Mouse (Mus musculus) stomach, postnatal 0 days (tissue): Measurements from ENCODE around the gene Cep44. TPM values are rescaled to one million over a fixed set of nuclear protein-coding genes. Genes with fewer than 3 reads are reported as not detected.

Experiments
- ATAC-seq: fragments of 200-750 bp; cut with Nextera tagmentation; 2 replicates; pipeline ENCODE4 v1.8.0; 2017; ENCODE audit not compliant: low FRiP score, low TSS enrichment
- DNase-seq: peaks from one replicate; pipeline ENCODE4 v3.0.0-alpha.2; 2016; ENCODE audit warnings: low spot score
- H3K27ac ChIP-seq: fragments of 300-500 bp; sonication (generic); replicated peaks from 2 replicates; pipeline ENCODE4 v1.5.1; 2014; ENCODE audit warnings: mild to moderate bottlenecking, control low read depth
- H3K27me3 ChIP-seq: fragments of 300-500 bp; sonication (generic); 2 replicates; pipeline ENCODE4 v1.6.1; 2014; ENCODE audit warnings: low read length; ENCODE audit not compliant: control insufficient read depth, insufficient read depth
- H3K36me3 ChIP-seq: fragments of 300-500 bp; sonication (generic); 2 replicates; pipeline ENCODE4 v1.6.1; 2014; ENCODE audit warnings: low read length, mixed read lengths; ENCODE audit not compliant: control insufficient read depth, insufficient read depth
- H3K4me1 ChIP-seq: fragments of 300-500 bp; sonication (generic); replicated peaks from 2 replicates; pipeline ENCODE4 v1.6.1; 2014; ENCODE audit warnings: antibody characterized with exemption; ENCODE audit not compliant: control insufficient read depth, insufficient read depth
- H3K4me2 ChIP-seq: fragments of 300-500 bp; sonication (generic); replicated peaks from 2 replicates; pipeline ENCODE4 v1.6.1; 2014; ENCODE audit warnings: low read depth, mild to moderate bottlenecking, control low read depth, moderate library complexity
- H3K4me3 ChIP-seq: fragments of 300-500 bp; sonication (generic); 2 replicates; pipeline ENCODE4 v1.5.1; 2014; ENCODE audit warnings: low read depth, low read length, control low read depth
- H3K9ac ChIP-seq: fragments of 300-500 bp; sonication (generic); 2 replicates; pipeline ENCODE4 v1.6.1; 2014; ENCODE audit warnings: mild to moderate bottlenecking, low read length, control low read depth, mixed read lengths
- H3K9me3 ChIP-seq: fragments of 300-500 bp; sonication (generic); 2 replicates; pipeline ENCODE4 v1.6.1; 2016; ENCODE audit warnings: low read length; ENCODE audit not compliant: control insufficient read depth
- CTCF ChIP-seq: IDR thresholded peaks from 2 replicates; pipeline ENCODE4 v1.5.1; 2016; ENCODE audit warnings: antibody characterized with exemption, low read depth, mild to moderate bottlenecking, moderate library complexity
- EP300 ChIP-seq: optimal IDR thresholded peaks from 2 replicates; pipeline ENCODE3; 2016; ENCODE audit warnings: antibody characterized with exemption
- WGBS: fragments of 180-500 bp; shearing (Covaris S2); extraction: QIAGEN DNeasy Blood & Tissue Kit; methylation state at CpG from one replicate; pipeline ENCODE4 v1.1.7; 2014; 5-methylcytosine and 5-hydroxymethylcytosine counted together
- polyA plus RNA-seq: library from polyadenylated mRNA; unstranded; fragments of >200 nt; fragmentation: Nextera tagmentation; extraction: Ambion mirVana; gene quantifications from 2 replicates; pipeline ENCODE4 v1.2.1, GENCODE M21; 2015

The Cep44 gene
- polyA plus RNA-seq, 1 experiment from 2014 or later: 19.1 TPM

DNA sequence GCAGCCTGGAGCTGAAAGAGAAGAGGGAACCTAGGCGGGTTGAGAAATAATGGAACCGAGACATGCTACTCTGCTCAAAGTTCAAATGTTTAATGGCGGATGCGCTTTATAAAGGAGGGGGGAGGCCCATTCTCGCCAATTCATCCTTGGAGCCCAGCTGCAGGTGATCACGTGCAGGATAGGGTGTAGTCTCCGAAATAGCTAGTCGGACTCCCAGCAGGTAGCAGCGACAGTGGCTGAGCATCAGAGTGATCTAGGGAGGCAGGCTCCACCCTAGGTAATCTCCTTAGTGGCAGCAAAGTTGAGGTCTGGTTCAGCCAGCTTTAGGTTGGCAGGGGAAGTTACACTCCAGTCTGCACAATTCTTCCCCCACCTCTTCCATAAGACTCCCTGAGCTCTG is 16.0 kb upstream of the Cep44 start:
- TF ChIP-seq EP300: no peak
- TF ChIP-seq CTCF: no peak
- Histone ChIP-seq H3K4me3 (no peak overlapping the region), H3K9me3 (no peaks in the 10 kb centered on the region), H3K36me3 (0 out of 2 replicates have a peak, but pooled peaks cover 2% of the 10 kb centered on the region), H3K27ac (no peak overlapping the region), H3K9ac (no peak overlapping the region), H3K4me2 (no peak overlapping the region), H3K4me1 (no peaks in the 10 kb centered on the region), H3K27me3 (no peaks in the 10 kb centered on the region)
- ATAC-seq: no peak
- WGBS: 96% methylated on average over 9 of the region's 9 CpGs
- DNase-seq: no peak

DNA sequence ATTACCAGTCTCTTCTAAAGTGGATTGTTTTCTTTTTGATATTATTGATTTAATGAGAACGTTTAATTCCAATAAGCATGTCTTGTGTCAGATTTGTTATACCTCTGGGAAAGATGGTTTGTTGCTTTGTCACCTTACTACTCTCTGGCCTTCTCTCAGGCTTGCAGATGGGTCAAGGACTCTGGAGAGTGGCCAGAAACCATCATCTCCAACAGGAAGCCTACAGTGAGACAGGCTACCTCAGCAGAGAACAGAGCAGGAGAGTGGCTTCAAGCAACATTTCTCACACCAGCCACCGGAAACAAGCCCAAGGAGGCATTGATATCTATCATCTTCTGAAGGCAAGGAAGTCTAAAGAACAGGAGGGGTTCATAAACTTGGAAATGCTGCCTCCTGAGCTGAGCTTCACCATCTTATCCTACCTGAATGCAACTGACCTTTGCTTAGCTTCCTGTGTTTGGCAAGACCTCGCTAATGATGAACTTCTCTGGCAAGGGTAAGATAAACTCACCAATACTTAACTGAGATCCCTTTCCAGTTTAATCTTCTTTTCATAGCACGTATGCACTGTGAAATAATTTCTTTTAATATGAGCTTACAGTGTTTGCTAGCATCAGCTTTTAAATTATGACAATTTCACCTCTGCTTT is 13.7 kb upstream of the Cep44 start:
- H3K9ac ChIP-seq: no peak overlapping the region
- ATAC-seq: no peak
- no peaks in the 10 kb centered on the region for H3K9me3 ChIP-seq
- H3K4me1 ChIP-seq: no peaks in the 10 kb centered on the region
- no peak for DNase-seq
- TF ChIP-seq EP300: no peak
- TF ChIP-seq CTCF: no peak
- WGBS: 53% methylated on average over 4 of the region's 4 CpGs
- no peak overlapping the region for H3K27ac ChIP-seq
- no peak overlapping the region for H3K4me2 ChIP-seq
- H3K27me3 ChIP-seq: no peaks in the 10 kb centered on the region
- H3K36me3 ChIP-seq: 0 out of 2 replicates have a peak, but pooled peaks cover 2% of the 10 kb centered on the region
- no peak overlapping the region for H3K4me3 ChIP-seq

GRCm38 (mm10) chr8:56552551-56553103 is 1.8 kb upstream of the Cep44 start:
- TF ChIP-seq CTCF (no peak), EP300 (no peak)
- ATAC-seq: no peak
- Histone ChIP-seq H3K36me3 (no peaks in the 10 kb centered on the region), H3K27me3 (no peaks in the 10 kb centered on the region), H3K4me1 (no peaks in the 10 kb centered on the region), H3K4me3 (no peak overlapping the region), H3K9ac (no peak overlapping the region), H3K4me2 (0 out of 2 replicates have a peak overlapping the region, but pooled peaks have one; percentile 2), H3K27ac (no peak overlapping the region), H3K9me3 (no peaks in the 10 kb centered on the region)
- WGBS: 58% methylated on average over 5 of the region's 5 CpGs
- no peak for DNase-seq

DNA sequence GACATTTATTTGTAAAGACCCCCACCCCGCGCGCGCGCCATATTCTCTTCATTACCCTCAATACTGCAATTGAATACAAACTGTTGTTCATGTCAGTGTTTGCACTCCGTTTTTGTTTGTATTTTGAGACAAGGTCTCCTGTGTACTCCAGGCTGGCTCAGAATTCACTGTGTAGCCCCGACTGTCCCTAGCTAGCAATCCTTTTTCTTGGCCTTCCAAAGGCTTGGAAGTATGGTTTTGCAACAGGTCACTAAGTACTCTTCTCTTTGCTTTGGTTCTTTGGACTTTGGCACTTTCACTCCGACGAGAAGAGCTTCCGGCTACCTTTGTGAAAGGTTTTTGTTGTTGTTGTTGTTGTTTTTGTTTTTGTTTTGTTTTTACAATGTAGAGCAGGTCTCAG is 1.2 kb upstream of the Cep44 start:
- ATAC-seq (no peak), DNase-seq (no peak)
- Histone ChIP-seq H3K4me3 (peak overlapping the region; percentile 96), H3K4me1 (no peaks in the 10 kb centered on the region), H3K4me2 (peak overlapping the region; percentile 53), H3K27ac (no peak overlapping the region), H3K9ac (0 out of 2 replicates have a peak overlapping the region, but pooled peaks have one; percentile 52), H3K9me3 (no peaks in the 10 kb centered on the region), H3K36me3 (no peaks in the 10 kb centered on the region), H3K27me3 (no peaks in the 10 kb centered on the region)
- TF ChIP-seq EP300: no peak
- TF ChIP-seq CTCF: no peak
- 20% methylated on average over 10 of the region's 10 CpGs for WGBS

- WGBS: under 1% methylated on average over 28 of the region's 28 CpGs
- no peaks in the 10 kb centered on the region for H3K27me3 ChIP-seq
- peak overlapping the region; percentile 96 for H3K4me3 ChIP-seq
Observed at GRCm38 (mm10) chr8:56551361-56551852, 560 bp upstream of the Cep44 start.

GRCm38 (mm10) chr8:56547866-56548265 is 3.0 kb downstream of the Cep44 start:
- Histone ChIP-seq H3K4me3 (no peak overlapping the region), H3K4me1 (no peaks in the 10 kb centered on the region), H3K9me3 (no peaks in the 10 kb centered on the region), H3K4me2 (no peak overlapping the region), H3K9ac (no peak overlapping the region), H3K27me3 (no peaks in the 10 kb centered on the region), H3K27ac (no peak overlapping the region), H3K36me3 (0 out of 2 replicates have a peak, but pooled peaks cover 4% of the 10 kb centered on the region)
- WGBS: 92% methylated on average over 2 of the region's 2 CpGs
- DNase-seq: no peak
- TF ChIP-seq EP300 (no peak), CTCF (no peak)
- ATAC-seq: no peak

More at GRCm38 (mm10) chr8:56551361-56551852, 560 bp upstream of the Cep44 start:
- peak; percentile 86 for DNase-seq
- no peaks in the 10 kb centered on the region for H3K9me3 ChIP-seq
- peak; percentile 96 for ATAC-seq
- TF ChIP-seq EP300: no peak
- TF ChIP-seq CTCF: no peak
- H3K36me3 ChIP-seq: no peaks in the 10 kb centered on the region
- H3K27ac ChIP-seq: peak overlapping the region; percentile 93
- H3K9ac ChIP-seq: peak overlapping the region; percentile 81
- H3K4me2 ChIP-seq: peak overlapping the region; percentile 53
- no peaks in the 10 kb centered on the region for H3K4me1 ChIP-seq
